Mouse (Mus musculus): Measurements from ENCODE around the gene Cux1.

DNA sequence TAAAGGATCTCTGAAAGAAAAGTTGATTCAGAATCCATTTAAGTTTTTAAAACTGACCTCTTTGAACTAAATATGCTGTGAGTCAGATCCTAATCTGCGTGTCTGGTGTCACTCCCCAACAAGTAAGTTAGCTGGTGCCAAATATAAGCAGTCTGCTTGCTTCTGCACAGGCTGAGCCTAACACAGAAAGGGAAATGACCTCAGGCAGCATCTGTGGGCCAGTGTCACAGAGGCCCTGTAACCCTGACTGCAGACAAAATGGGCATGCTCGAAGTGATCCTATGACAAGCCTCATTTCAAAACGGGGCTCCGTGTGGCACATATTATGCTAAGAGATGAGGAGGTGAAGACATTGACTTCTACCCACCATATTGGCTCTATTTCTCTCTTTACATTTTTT lies 110.9 kb downstream of the Cux1 start:
- no peak for TF ChIP-seq POLR2A (IDR thresholded peaks at IDR 0.05; ENCODE audit: control insufficient read depth, extremely low read depth, insufficient read depth, low read length, poor library complexity)
- TF ChIP-seq CTCF (IDR thresholded peaks at IDR 0.05; ENCODE audit: borderline replicate concordance, control insufficient read depth, extremely low read depth, insufficient read depth, low read length, poor library complexity): no peak
